Mouse (Mus musculus): ENCODE data around the gene Trmt44. TPM values are rescaled to one million over a fixed set of nuclear protein-coding genes. Genes with fewer than 3 reads are reported as not detected.

Trmt44 gene
- polyA plus RNA-seq, 1 experiment from 2014 or later = 9.0 TPM

GRCm38 (mm10) chr5:35583221-35583783 lies 8.4 kb upstream of the Trmt44 start:
- Histone ChIP-seq H3K4me1 (peaks cover 12% of the 10 kb centered on the region), H3K9me3 (no peaks in the 10 kb centered on the region), H3K36me3 (peaks cover 6% of the 10 kb centered on the region), H3K9ac (peak overlapping the region; percentile 74), H3K4me2 (replicated peaks) (peak overlapping the region; percentile 83), H3K27me3 (peaks cover 5% of the 10 kb centered on the region; the same call in 1 of the 2 replicates), H3K27ac (no peak overlapping the region), H3K4me3 (peak overlapping the region; percentile 59)
- no peak for ATAC-seq (ENCODE audit: low FRiP score, low read depth)
- 5% methylated on average over 17 of the region's 17 CpGs for WGBS

GRCm38 (mm10) chr5:35582445-35583220 lies 7.8 kb upstream of the Trmt44 start, which contains the start of gene Acox3:
Gene Acox3, plus strand, starts transcription at chr5:35583040.
- Histone ChIP-seq H3K4me2 (replicated peaks) (peak within 1 kb of the TSS; percentile 83), H3K4me1 (peaks cover 12% of the 10 kb centered on the region), H3K36me3 (no peaks in the 10 kb centered on the region), H3K27ac (peak within 1 kb of the TSS; percentile 28; the same call in 1 of the 2 replicates), H3K27me3 (peaks cover 5% of the 10 kb centered on the region; the same call in 1 of the 2 replicates), H3K9ac (peak within 1 kb of the TSS; percentile 74), H3K9me3 (no peaks in the 10 kb centered on the region), H3K4me3 (peak within 1 kb of the TSS; percentile 59)
- peak; percentile 93 for ATAC-seq (ENCODE audit: low FRiP score, low read depth)
- WGBS = under 1% methylated on average over 35 of the region's 35 CpGs

- Histone ChIP-seq H3K9me3 (no peaks in the 10 kb centered on the region), H3K27me3 (peaks cover 5% of the 10 kb centered on the region; the same call in 1 of the 2 replicates), H3K27ac (no peak overlapping the region), H3K4me3 (no peak overlapping the region), H3K9ac (no peak overlapping the region), H3K4me2 (replicated peaks) (no peak overlapping the region), H3K4me1 (peaks cover 14% of the 10 kb centered on the region), H3K36me3 (no peaks in the 10 kb centered on the region)
- 41% methylated on average over 3 of the region's 3 CpGs for WGBS
- no peak for ATAC-seq (ENCODE audit: low FRiP score, low read depth)
Observed at GRCm38 (mm10) chr5:35580156-35580922, 5.5 kb upstream of the Trmt44 start.

GRCm38 (mm10) chr5:35579247-35579893 lies 4.5 kb upstream of the Trmt44 start:
- H3K27ac ChIP-seq = no peak overlapping the region
- H3K36me3 ChIP-seq = no peaks in the 10 kb centered on the region
- peaks cover 17% of the 10 kb centered on the region for H3K4me1 ChIP-seq
- WGBS = 43% methylated on average over 5 of the region's 5 CpGs
- H3K4me3 ChIP-seq = no peak overlapping the region
- H3K9ac ChIP-seq = no peak overlapping the region
- no peak for ATAC-seq (ENCODE audit: low FRiP score, low read depth)
- H3K9me3 ChIP-seq = no peaks in the 10 kb centered on the region
- H3K27me3 ChIP-seq = peaks cover 5% of the 10 kb centered on the region; the same call in 1 of the 2 replicates
- no peak overlapping the region for H3K4me2 ChIP-seq (replicated peaks)

- no peak overlapping the region for H3K27ac ChIP-seq
- H3K9me3 ChIP-seq = no peaks in the 10 kb centered on the region
- H3K9ac ChIP-seq = no peak overlapping the region
- H3K4me3 ChIP-seq = no peak overlapping the region
- peaks cover 20% of the 10 kb centered on the region for H3K4me1 ChIP-seq
- WGBS = 57% methylated on average over 2 of the region's 2 CpGs
- peaks cover 5% of the 10 kb centered on the region for H3K36me3 ChIP-seq
- peaks cover 5% of the 10 kb centered on the region; the same call in 1 of the 2 replicates for H3K27me3 ChIP-seq
- H3K4me2 ChIP-seq (replicated peaks) = no peak overlapping the region
- no peak for ATAC-seq (ENCODE audit: low FRiP score, low read depth)
Observed at GRCm38 (mm10) chr5:35578411-35578810, 3.5 kb upstream of the Trmt44 start.

GRCm38 (mm10) chr5:35576409-35577020 lies 1.6 kb upstream of the Trmt44 start:
- no peak overlapping the region for H3K4me2 ChIP-seq (replicated peaks)
- H3K4me1 ChIP-seq = peaks cover 13% of the 10 kb centered on the region
- 81% methylated on average over 10 of the region's 10 CpGs for WGBS
- H3K36me3 ChIP-seq = peaks cover 24% of the 10 kb centered on the region
- H3K27me3 ChIP-seq = peaks cover 5% of the 10 kb centered on the region; the same call in 1 of the 2 replicates
- no peak overlapping the region for H3K27ac ChIP-seq
- ATAC-seq (ENCODE audit: low FRiP score, low read depth) = no peak
- H3K4me3 ChIP-seq = no peak overlapping the region
- H3K9ac ChIP-seq = no peak overlapping the region
- no peaks in the 10 kb centered on the region for H3K9me3 ChIP-seq

- ATAC-seq (ENCODE audit: low FRiP score, low read depth) = no peak
- H3K9ac ChIP-seq = no peak overlapping the region
- H3K36me3 ChIP-seq = peaks cover 69% of the 10 kb centered on the region
- 95% methylated on average over 6 of the region's 6 CpGs for WGBS
- no peaks in the 10 kb centered on the region for H3K27me3 ChIP-seq
- no peak overlapping the region for H3K4me2 ChIP-seq (replicated peaks)
- peaks cover 13% of the 10 kb centered on the region for H3K4me1 ChIP-seq
- H3K9me3 ChIP-seq = no peaks in the 10 kb centered on the region
- no peak overlapping the region for H3K27ac ChIP-seq
- no peak overlapping the region for H3K4me3 ChIP-seq
Observed at GRCm38 (mm10) chr5:35571546-35571945, 3.3 kb downstream of the Trmt44 start.

GRCm38 (mm10) chr5:35566632-35567031 lies 8.2 kb downstream of the Trmt44 start:
- Histone ChIP-seq H3K27ac (no peak overlapping the region), H3K27me3 (no peaks in the 10 kb centered on the region), H3K4me1 (no peaks in the 10 kb centered on the region), H3K4me2 (replicated peaks) (no peak overlapping the region), H3K9me3 (no peaks in the 10 kb centered on the region), H3K36me3 (peaks cover 95% of the 10 kb centered on the region), H3K4me3 (no peak overlapping the region), H3K9ac (no peak overlapping the region)
- WGBS = 89% methylated on average over 4 of the region's 4 CpGs
- ATAC-seq (ENCODE audit: low FRiP score, low read depth) = no peak

- H3K27ac ChIP-seq = no peak overlapping the region
- no peaks in the 10 kb centered on the region for H3K4me1 ChIP-seq
- no peak for ATAC-seq (ENCODE audit: low FRiP score, low read depth)
- no peaks in the 10 kb centered on the region for H3K27me3 ChIP-seq
- no peak overlapping the region for H3K4me3 ChIP-seq
- H3K9ac ChIP-seq = no peak overlapping the region
- H3K36me3 ChIP-seq = peaks cover 93% of the 10 kb centered on the region
- H3K9me3 ChIP-seq = no peaks in the 10 kb centered on the region
- no peak overlapping the region for H3K4me2 ChIP-seq (replicated peaks)
- WGBS = 91% methylated on average over 9 of the region's 9 CpGs
Observed at GRCm38 (mm10) chr5:35565217-35565616, 9.7 kb downstream of the Trmt44 start.

- H3K4me1 ChIP-seq = no peaks in the 10 kb centered on the region
- no peak overlapping the region for H3K27ac ChIP-seq
- no peaks in the 10 kb centered on the region for H3K9me3 ChIP-seq
- no peaks in the 10 kb centered on the region for H3K27me3 ChIP-seq
- WGBS = 0% methylated on average over 1 of the region's 1 CpGs
- peaks cover 89% of the 10 kb centered on the region for H3K36me3 ChIP-seq
- no peak overlapping the region for H3K4me3 ChIP-seq
- H3K9ac ChIP-seq = no peak overlapping the region
- ATAC-seq (ENCODE audit: low FRiP score, low read depth) = peak; percentile 36; the same call in 1 of the 2 replicates
- no peak overlapping the region for H3K4me2 ChIP-seq (replicated peaks)
Observed at GRCm38 (mm10) chr5:35563449-35563848, 11.4 kb downstream of the Trmt44 start.

GRCm38 (mm10) chr5:35562616-35563015 lies 12.3 kb downstream of the Trmt44 start:
- no peak for ATAC-seq (ENCODE audit: low FRiP score, low read depth)
- Histone ChIP-seq H3K4me1 (no peaks in the 10 kb centered on the region), H3K9me3 (no peaks in the 10 kb centered on the region), H3K27ac (no peak overlapping the region), H3K4me2 (replicated peaks) (no peak overlapping the region), H3K4me3 (no peak overlapping the region), H3K36me3 (peaks cover 89% of the 10 kb centered on the region), H3K9ac (no peak overlapping the region), H3K27me3 (no peaks in the 10 kb centered on the region)
- 96% methylated on average over 2 of the region's 2 CpGs for WGBS
